Comparison of ENCODE assay signal across 20 mouse cellular contexts in the genomic region with DNA sequence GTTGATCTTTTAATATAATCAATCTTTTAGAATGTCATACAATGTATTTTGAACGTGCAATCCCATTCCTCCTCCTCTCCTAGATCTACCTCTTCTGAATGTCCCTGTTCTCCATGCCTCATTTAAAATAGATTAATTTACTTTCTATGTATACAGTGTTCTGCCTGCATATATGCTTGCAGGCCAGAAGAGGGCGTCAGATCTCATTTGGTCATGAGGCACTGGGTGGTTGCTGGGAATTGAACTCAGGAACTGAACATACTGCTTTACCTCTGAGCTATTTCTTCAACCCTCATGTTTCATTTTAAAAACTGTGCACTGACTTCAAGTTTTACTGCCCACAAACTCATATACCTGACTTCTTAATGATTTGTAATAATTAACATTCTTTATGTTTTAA. TPM values are rescaled to one million over a fixed set of nuclear protein-coding genes. Genes with fewer than 3 reads are reported as not detected.
DNase-seq lines count a peak whose midpoint lies in the region; TF ChIP-seq lines count a peak whose summit lies in the region.
"Had no signal": no experiment of that assay in that cellular context is flagged by ENCODE, and none has a peak within 500 bp of the region (broad histone marks: within the 10 kb centered on the region; RNA-seq: fewer than 3 reads in every experiment).

No protein-coding gene starts in this region.

- peak; percentile 52 for TF ChIP-seq CTCF in layer of hippocampus, adult 2 months (conservative IDR thresholded peaks at IDR 0.05)
- TF ChIP-seq CTCF in ES-Bruce4 (IDR thresholded peaks at IDR 0.05; ENCODE audit: low read depth, low read length) = peak; percentile 30

- H3K36me3 ChIP-seq in ES-Bruce4 (ENCODE audit: control insufficient read depth, insufficient read depth, low read length, poor library complexity, severe bottlenecking) = no peaks in the 10 kb centered on the region
- H3K36me3 ChIP-seq: embryonic facial prominence, embryonic 15.5 days; forebrain, embryonic 10.5 days; hindbrain, embryonic 13.5 days had no signal

- TF ChIP-seq POLR2A in ES-Bruce4 (IDR thresholded peaks at IDR 0.05; ENCODE audit: insufficient read depth, low read length) = no peak

- H3K9ac ChIP-seq in ES-Bruce4 (ENCODE audit: low read depth, poor library complexity, severe bottlenecking) = no peak overlapping the region
- H3K9ac ChIP-seq: embryonic facial prominence, embryonic 15.5 days; hindbrain, embryonic 13.5 days; neural tube, embryonic 13.5 days had no signal

- DNase-seq in layer of hippocampus, adult 2 months (ENCODE audit: low spot score in 2 of 2) = no peak
- no peak for DNase-seq in layer of hippocampus, postnatal 36 days
- peak; percentile 15 for DNase-seq in A20 (ENCODE audit: low read depth, low spot score)
- DNase-seq in c-Kit-positive CD71-negative TER-119-negative erythroid progenitor cells, embryonic 14.5 days (ENCODE audit: low read depth) = peak; percentile 6
- no peak for DNase-seq in adrenal gland, adult 8-10 months
- no peak for DNase-seq in right cerebral cortex, postnatal 36 days (ENCODE audit: low spot score in 2 of 2)
- no peak for DNase-seq in urinary bladder, postnatal 36 days (ENCODE audit: low spot score in 2 of 2)
- DNase-seq: adrenal gland, postnatal 14 days; cerebellum, adult 9-10 months; gastrocnemius, postnatal 14 days; heart, postnatal 14 days; kidney, adult 9 months; kidney, postnatal 4 days; lung, postnatal 14 days; thymus, postnatal 4 days had no signal

- no peak overlapping the region for H3K27ac ChIP-seq in layer of hippocampus, adult 2 months
- no peak overlapping the region for H3K27ac ChIP-seq in ES-Bruce4 (ENCODE audit: insufficient read depth, low read length)
- H3K27ac ChIP-seq: embryonic facial prominence, embryonic 15.5 days; forebrain, embryonic 10.5 days; hindbrain, embryonic 13.5 days; neural tube, embryonic 13.5 days had no signal

- H3K9me3 ChIP-seq in ES-Bruce4 (replicated peaks; ENCODE audit: control insufficient read depth, insufficient read depth, low read length, poor library complexity, severe bottlenecking) = no peaks in the 10 kb centered on the region
- H3K9me3 ChIP-seq: embryonic facial prominence, embryonic 15.5 days; forebrain, embryonic 10.5 days; hindbrain, embryonic 13.5 days; neural tube, embryonic 13.5 days had no signal

- no peaks in the 10 kb centered on the region for H3K27me3 ChIP-seq in ES-Bruce4 (ENCODE audit: control insufficient read depth, insufficient read depth, low read length, poor library complexity, severe bottlenecking)
- H3K27me3 ChIP-seq: embryonic facial prominence, embryonic 15.5 days; hindbrain, embryonic 13.5 days; neural tube, embryonic 13.5 days had no signal

- no peaks in the 10 kb centered on the region for H3K4me1 ChIP-seq in ES-Bruce4 (ENCODE audit: control insufficient read depth, insufficient read depth, low read length)
- H3K4me1 ChIP-seq: embryonic facial prominence, embryonic 15.5 days; forebrain, embryonic 10.5 days; hindbrain, embryonic 13.5 days; neural tube, embryonic 13.5 days had no signal

- TF ChIP-seq EP300 in ES-Bruce4 (IDR thresholded peaks at IDR 0.05; ENCODE audit: insufficient read depth, low read depth, low read length) = no peak

- H3K4me3 ChIP-seq in layer of hippocampus, adult 2 months = no peak overlapping the region
- no peak overlapping the region for H3K4me3 ChIP-seq in ES-Bruce4 (ENCODE audit: low read depth, low read length)
- H3K4me3 ChIP-seq: embryonic facial prominence, embryonic 15.5 days; forebrain, embryonic 10.5 days; hindbrain, embryonic 13.5 days; neural tube, embryonic 13.5 days had no signal

RNA-seq across cellular contexts. Expression of a gene that starts 56.4 kb away (rescaled TPM):
- total RNA-seq in layer of hippocampus, adult 2 months (2021) = 1 to 10 TPM in 1 of 2 experiments, under 1 TPM in 1; 0.97 to 1.1 TPM
- total RNA-seq in layer of hippocampus, postnatal 36 days (2021) = 1 to 10 TPM in 1 of 2 experiments, under 1 TPM in 1; 0.83 to 1.8 TPM
- polyA plus RNA-seq in ES-Bruce4 (2011; ENCODE audit: insufficient read depth, insufficient read length, low read depth, missing spikeins) = 0.18 and 0.20 TPM in 2 replicates
- total RNA-seq in adrenal gland, adult 8-10 months (2022) = under 1 TPM; 0.17 to 0.71 (median 0.50) TPM

Comparison
In these comparisons a context has a peak if more than half of its experiments do, and no peak if none do; other contexts are left out.
1. DNase-seq: peak in A20 (single experiment) and c-Kit-positive CD71-negative TER-119-negative erythroid progenitor cells, embryonic 14.5 days (single experiment); none in layer of hippocampus, adult 2 months (0 of 2), layer of hippocampus, postnatal 36 days (0 of 2), adrenal gland, adult 8-10 months (single experiment), right cerebral cortex, postnatal 36 days (0 of 2) and urinary bladder, postnatal 36 days (0 of 2).